ENCODE assay signal across 15 mouse cellular contexts in the genomic region with DNA sequence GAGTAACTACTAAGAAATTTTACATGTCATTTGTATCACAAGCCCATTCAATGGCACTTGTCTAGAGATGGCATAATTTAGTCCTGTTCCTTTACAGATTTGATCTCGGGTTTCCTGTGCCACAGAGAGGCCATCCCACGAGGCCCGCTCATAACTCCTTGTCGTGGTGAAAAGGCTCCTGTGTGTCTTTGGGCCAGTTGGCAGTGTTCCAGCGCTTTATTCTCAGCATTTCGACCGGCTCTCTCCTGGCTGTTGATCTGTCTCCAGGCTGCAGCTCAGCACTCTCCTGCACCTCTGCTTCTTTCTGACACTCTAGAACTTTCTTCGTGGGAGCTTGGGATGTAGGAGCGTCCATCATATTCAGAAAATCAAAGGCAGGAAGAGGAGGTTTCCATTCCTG.
DNase-seq lines count a peak whose midpoint lies in the region; ATAC-seq lines count a peak whose summit lies in the region.
"Had no signal": no experiment of that assay in that cellular context is flagged by ENCODE, and none has a peak within 500 bp of the region (broad histone marks: within the 10 kb centered on the region; RNA-seq: fewer than 3 reads in every experiment).

No protein-coding gene starts in this region.

- DNase-seq in forebrain, embryonic 14.5 days (ENCODE audit: low spot score) = peak; percentile 25
- DNase-seq in kidney, postnatal 4 days = peak; percentile 40 to 56
- peak; percentile 61 for DNase-seq in 416B (ENCODE audit: low read depth)
- peak; percentile 65 for DNase-seq in adrenal gland, postnatal 10 days
- DNase-seq: gastrocnemius, adult 2 months; right cerebral cortex, postnatal 14 days; thymus, postnatal 14 days had no signal

- no peak overlapping the region for H3K27ac ChIP-seq in forebrain, embryonic 14.5 days (ENCODE audit: low read depth, low read length)
- no peak overlapping the region for H3K27ac ChIP-seq in forebrain, embryonic 16.5 days (ENCODE audit: low read length)
- H3K27ac ChIP-seq in kidney, embryonic 16.5 days (ENCODE audit: low read length) = no peak overlapping the region
- H3K27ac ChIP-seq in intestine, embryonic 15.5 days = no peak overlapping the region
- H3K27ac ChIP-seq: gastrocnemius, adult 2 months; liver, embryonic 15.5 days had no signal

- no peak overlapping the region for H3K9ac ChIP-seq in forebrain, embryonic 14.5 days (ENCODE audit: low read length)
- H3K9ac ChIP-seq in forebrain, embryonic 16.5 days (replicated peaks; ENCODE audit: low read depth, low read length) = no peak overlapping the region
- no peak overlapping the region for H3K9ac ChIP-seq in kidney, embryonic 16.5 days (replicated peaks; ENCODE audit: low read length)
- H3K9ac ChIP-seq in intestine, embryonic 15.5 days = no peak overlapping the region
- H3K9ac ChIP-seq: heart, embryonic 12.5 days; liver, embryonic 15.5 days had no signal

- ATAC-seq in forebrain, embryonic 14.5 days = no peak
- ATAC-seq in forebrain, embryonic 16.5 days = no peak
- no peak for ATAC-seq in kidney, embryonic 16.5 days (ENCODE audit: low FRiP score, low TSS enrichment)
- ATAC-seq in intestine, embryonic 15.5 days = no peak
- ATAC-seq: hindbrain, embryonic 16.5 days; Patski had no signal

- H3K4me3 ChIP-seq in forebrain, embryonic 14.5 days (ENCODE audit: low read depth, low read length) = no peak overlapping the region
- H3K4me3 ChIP-seq in forebrain, embryonic 16.5 days (replicated peaks; ENCODE audit: low read length) = no peak overlapping the region
- no peak overlapping the region for H3K4me3 ChIP-seq in kidney, embryonic 16.5 days (ENCODE audit: low read length)
- H3K4me3 ChIP-seq in intestine, embryonic 15.5 days (replicated peaks) = no peak overlapping the region
- H3K4me3 ChIP-seq: gastrocnemius, adult 2 months; heart, embryonic 12.5 days; liver, embryonic 15.5 days; megakaryocyte, embryonic 14.5 days had no signal

- WGBS in forebrain, embryonic 14.5 days = 39% methylated on average over 9 of the region's 9 CpGs
- 30% methylated on average over 9 of the region's 9 CpGs for WGBS in forebrain, embryonic 16.5 days
- WGBS in kidney, embryonic 16.5 days = 29% methylated on average over 9 of the region's 9 CpGs
- 39% methylated on average over 9 of the region's 9 CpGs for WGBS in intestine, embryonic 15.5 days

- no peak overlapping the region for H3K4me2 ChIP-seq in forebrain, embryonic 14.5 days (ENCODE audit: low read length)
- no peak overlapping the region for H3K4me2 ChIP-seq in forebrain, embryonic 16.5 days (ENCODE audit: low read length)
- no peak overlapping the region for H3K4me2 ChIP-seq in kidney, embryonic 16.5 days (replicated peaks; ENCODE audit: low read depth, low read length)
- no peak overlapping the region for H3K4me2 ChIP-seq in intestine, embryonic 15.5 days (replicated peaks)
- H3K4me2 ChIP-seq: heart, embryonic 12.5 days; liver, embryonic 15.5 days had no signal

- H3K27me3 ChIP-seq in forebrain, embryonic 14.5 days (replicated peaks; ENCODE audit: control insufficient read depth, insufficient read depth, low read length) = no peaks in the 10 kb centered on the region
- no peaks in the 10 kb centered on the region for H3K27me3 ChIP-seq in forebrain, embryonic 16.5 days (replicated peaks; ENCODE audit: control insufficient read depth, insufficient read depth, low read length)
- H3K27me3 ChIP-seq in kidney, embryonic 16.5 days (ENCODE audit: insufficient read depth, low read length) = no peaks in the 10 kb centered on the region
- no peaks in the 10 kb centered on the region for H3K27me3 ChIP-seq in intestine, embryonic 15.5 days (replicated peaks)
- H3K27me3 ChIP-seq: heart, embryonic 12.5 days; liver, embryonic 15.5 days; megakaryocyte, embryonic 14.5 days; Patski had no signal

- peaks cover 16% of the 10 kb centered on the region; the same call in 1 of the 2 replicates for H3K36me3 ChIP-seq in forebrain, embryonic 14.5 days (ENCODE audit: control insufficient read depth, insufficient read depth, low read length)
- peaks cover 3% of the 10 kb centered on the region; the same call in 1 of the 2 replicates for H3K36me3 ChIP-seq in forebrain, embryonic 16.5 days (ENCODE audit: control insufficient read depth, insufficient read depth)
- H3K36me3 ChIP-seq in kidney, embryonic 16.5 days (ENCODE audit: insufficient read depth, low read length) = no peaks in the 10 kb centered on the region
- no peaks in the 10 kb centered on the region for H3K36me3 ChIP-seq in intestine, embryonic 15.5 days
- H3K36me3 ChIP-seq: liver, embryonic 15.5 days had no signal

- H3K9me3 ChIP-seq in forebrain, embryonic 14.5 days (replicated peaks; ENCODE audit: control insufficient read depth, low read length) = no peaks in the 10 kb centered on the region
- no peaks in the 10 kb centered on the region for H3K9me3 ChIP-seq in forebrain, embryonic 16.5 days (ENCODE audit: control insufficient read depth, low read length)
- H3K9me3 ChIP-seq in kidney, embryonic 16.5 days (ENCODE audit: low read length) = no peaks in the 10 kb centered on the region
- H3K9me3 ChIP-seq in intestine, embryonic 15.5 days = no peaks in the 10 kb centered on the region
- H3K9me3 ChIP-seq: heart, embryonic 12.5 days; liver, embryonic 15.5 days had no signal

- H3K4me1 ChIP-seq in forebrain, embryonic 14.5 days (ENCODE audit: control insufficient read depth, insufficient read depth, low read length) = no peaks in the 10 kb centered on the region
- H3K4me1 ChIP-seq in forebrain, embryonic 16.5 days (replicated peaks; ENCODE audit: control insufficient read depth, insufficient read depth, low read length) = peaks cover 6% of the 10 kb centered on the region; the same call in 1 of the 2 replicates
- H3K4me1 ChIP-seq in kidney, embryonic 16.5 days (ENCODE audit: insufficient read depth, low read length) = 0 out of 2 replicates have a peak, but pooled peaks cover 4% of the 10 kb centered on the region
- H3K4me1 ChIP-seq in intestine, embryonic 15.5 days (replicated peaks) = no peaks in the 10 kb centered on the region
- H3K4me1 ChIP-seq: liver, embryonic 15.5 days had no signal
